Mouse (Mus musculus) forebrain, embryonic 11.5 days (tissue): ENCODE measurements around the gene Fscn3. TPM values are rescaled to one million over a fixed set of nuclear protein-coding genes. Genes with fewer than 3 reads are reported as not detected.

Experiments
- ATAC-seq: fragments of 200-750 bp; cut with Nextera tagmentation; replicated peaks from 2 replicates; pipeline ENCODE4 v1.8.0; 2017; ENCODE audit warnings: moderate TSS enrichment; ENCODE audit not compliant: low FRiP score
- DNase-seq: peaks from one replicate; pipeline ENCODE4 v3.0.0-alpha.2; 2017; ENCODE audit warnings: low spot score
- H3K27ac ChIP-seq: fragments of 300-500 bp; sonication (generic); 2 replicates; pipeline ENCODE4 v1.5.1; 2014; ENCODE audit warnings: low read depth, low read length
- H3K27me3 ChIP-seq: fragments of 300-500 bp; sonication (generic); 2 replicates; pipeline ENCODE4 v1.6.1; 2014; ENCODE audit warnings: mild to moderate bottlenecking, low read length, mixed read lengths; ENCODE audit not compliant: control insufficient read depth, insufficient read depth
- H3K36me3 ChIP-seq: fragments of 300-500 bp; sonication (generic); 2 replicates; pipeline ENCODE4 v1.6.1; 2014; ENCODE audit warnings: mild to moderate bottlenecking, low read length, moderate library complexity, mixed read lengths; ENCODE audit not compliant: control insufficient read depth, insufficient read depth
- H3K4me1 ChIP-seq: fragments of 300-500 bp; sonication (generic); replicated peaks from 2 replicates; pipeline ENCODE4 v1.6.1; 2014; ENCODE audit warnings: low read length, mixed read lengths; ENCODE audit not compliant: control insufficient read depth, insufficient read depth
- H3K4me2 ChIP-seq: fragments of 300-500 bp; sonication (generic); 2 replicates; pipeline ENCODE4 v1.6.1; 2014; ENCODE audit warnings: low read depth, mild to moderate bottlenecking, low read length, moderate library complexity, mixed read lengths; ENCODE audit not compliant: severe bottlenecking
- H3K4me3 ChIP-seq: fragments of 300-500 bp; sonication (generic); 2 replicates; pipeline ENCODE4 v1.5.1; 2014; ENCODE audit warnings: low read depth, low read length
- H3K9ac ChIP-seq: fragments of 300-500 bp; sonication (generic); 2 replicates; pipeline ENCODE4 v1.6.1; 2014; ENCODE audit warnings: low read length
- H3K9me3 ChIP-seq: fragments of 300-500 bp; sonication (generic); 2 replicates; pipeline ENCODE4 v1.6.1; 2016; ENCODE audit warnings: low read length, mixed read lengths; ENCODE audit not compliant: control insufficient read depth
- WGBS: fragments of 180-500 bp; shearing (Covaris S2); extraction: QIAGEN DNeasy Blood & Tissue Kit; methylation state at CpG from one replicate; pipeline ENCODE4 v1.1.7; 2014; 5-methylcytosine and 5-hydroxymethylcytosine counted together
- polyA plus RNA-seq: library from polyadenylated mRNA; unstranded; fragments of >200 nt; fragmentation: Nextera tagmentation; extraction: Ambion mirVana; gene quantifications from 2 replicates; pipeline ENCODE4 v1.2.1, GENCODE M21; 2014

Fscn3 gene
- polyA plus RNA-seq, 1 experiment from 2014 or later, result not detected

DNA sequence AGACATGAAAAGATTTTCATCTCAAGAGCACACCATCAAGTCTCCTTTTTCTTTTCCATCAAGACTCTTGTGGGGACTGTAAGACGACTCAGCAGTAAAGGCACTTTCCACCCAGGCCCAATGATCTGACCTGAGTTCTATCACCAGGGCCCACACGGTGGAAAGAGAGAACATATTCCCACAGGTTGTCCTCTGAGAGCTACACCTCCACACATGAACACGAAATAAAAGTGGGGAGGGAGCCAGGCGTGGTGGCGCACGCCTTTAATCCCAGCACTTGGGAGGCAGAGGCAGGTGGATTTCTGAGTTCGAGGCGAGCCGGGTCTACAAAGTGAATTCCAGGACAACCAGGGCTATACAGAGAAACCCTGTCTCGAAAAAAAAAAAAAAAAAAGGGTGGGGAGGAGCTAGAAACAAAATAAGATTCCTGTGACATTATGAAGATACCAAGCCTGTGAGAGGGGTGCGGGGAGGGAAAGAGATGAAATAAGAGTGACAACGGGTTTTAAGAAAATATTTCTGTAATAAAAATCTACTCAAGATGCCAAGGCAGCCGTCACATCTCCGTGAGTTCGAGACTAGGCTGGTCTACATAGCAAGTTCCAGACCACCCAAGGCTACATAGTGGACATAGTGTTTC, 4.8 kb upstream of the Fscn3 start:
- DNase-seq (no peak), ATAC-seq (peak; percentile 17)
- Histone ChIP-seq H3K4me1 (peaks cover 14% of the 10 kb centered on the region), H3K9ac (no peak overlapping the region; the same call in 1 of the 2 replicates), H3K27ac (no peak overlapping the region), H3K36me3 (peaks cover 7% of the 10 kb centered on the region), H3K27me3 (no peaks in the 10 kb centered on the region), H3K4me3 (peak overlapping the region; percentile 91; the same call in 1 of the 2 replicates), H3K9me3 (no peaks in the 10 kb centered on the region), H3K4me2 (no peak overlapping the region)
- WGBS, result 72% methylated on average over 15 of the region's 15 CpGs

DNA sequence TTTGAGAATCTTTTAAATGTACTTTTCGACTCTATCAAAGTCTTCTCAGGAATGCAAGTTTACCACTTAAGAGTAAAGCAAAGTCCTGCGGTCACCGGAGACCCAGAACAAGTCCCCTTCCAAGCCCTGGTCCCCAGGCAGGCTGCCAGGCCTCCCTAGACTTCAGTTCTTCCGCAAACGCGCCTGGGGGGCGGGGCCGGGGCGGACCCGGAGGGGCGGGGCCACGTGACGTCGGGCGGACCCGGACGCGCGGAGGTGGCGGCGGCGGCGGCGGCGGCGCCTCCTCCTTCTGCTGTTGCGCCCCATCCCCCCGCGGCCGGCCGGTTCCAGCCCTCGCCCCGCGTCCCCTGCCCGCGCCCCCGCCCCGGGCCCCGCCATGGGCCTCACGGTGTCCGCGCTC, 4.3 kb upstream of the Fscn3 start, which contains the start of gene Arf5:
TSS of gene Arf5 (plus strand) at position 248 of the 400 bp plus-strand sequence.
- H3K27ac ChIP-seq, result 0 out of 2 replicates have a peak within 1 kb of the TSS, but pooled peaks have one; percentile 50
- peak within 1 kb of the TSS; percentile 55 for H3K4me2 ChIP-seq
- peak within 1 kb of the TSS; percentile 93 for H3K9ac ChIP-seq
- H3K36me3 ChIP-seq, result peaks cover 5% of the 10 kb centered on the region
- no peaks in the 10 kb centered on the region for H3K9me3 ChIP-seq
- peak within 1 kb of the TSS; percentile 91 for H3K4me3 ChIP-seq
- H3K27me3 ChIP-seq, result no peaks in the 10 kb centered on the region
- WGBS, result 2% methylated on average over 42 of the region's 42 CpGs
- peaks cover 14% of the 10 kb centered on the region for H3K4me1 ChIP-seq
- peak; percentile 86 for ATAC-seq
- peak; percentile 97 for DNase-seq

DNA sequence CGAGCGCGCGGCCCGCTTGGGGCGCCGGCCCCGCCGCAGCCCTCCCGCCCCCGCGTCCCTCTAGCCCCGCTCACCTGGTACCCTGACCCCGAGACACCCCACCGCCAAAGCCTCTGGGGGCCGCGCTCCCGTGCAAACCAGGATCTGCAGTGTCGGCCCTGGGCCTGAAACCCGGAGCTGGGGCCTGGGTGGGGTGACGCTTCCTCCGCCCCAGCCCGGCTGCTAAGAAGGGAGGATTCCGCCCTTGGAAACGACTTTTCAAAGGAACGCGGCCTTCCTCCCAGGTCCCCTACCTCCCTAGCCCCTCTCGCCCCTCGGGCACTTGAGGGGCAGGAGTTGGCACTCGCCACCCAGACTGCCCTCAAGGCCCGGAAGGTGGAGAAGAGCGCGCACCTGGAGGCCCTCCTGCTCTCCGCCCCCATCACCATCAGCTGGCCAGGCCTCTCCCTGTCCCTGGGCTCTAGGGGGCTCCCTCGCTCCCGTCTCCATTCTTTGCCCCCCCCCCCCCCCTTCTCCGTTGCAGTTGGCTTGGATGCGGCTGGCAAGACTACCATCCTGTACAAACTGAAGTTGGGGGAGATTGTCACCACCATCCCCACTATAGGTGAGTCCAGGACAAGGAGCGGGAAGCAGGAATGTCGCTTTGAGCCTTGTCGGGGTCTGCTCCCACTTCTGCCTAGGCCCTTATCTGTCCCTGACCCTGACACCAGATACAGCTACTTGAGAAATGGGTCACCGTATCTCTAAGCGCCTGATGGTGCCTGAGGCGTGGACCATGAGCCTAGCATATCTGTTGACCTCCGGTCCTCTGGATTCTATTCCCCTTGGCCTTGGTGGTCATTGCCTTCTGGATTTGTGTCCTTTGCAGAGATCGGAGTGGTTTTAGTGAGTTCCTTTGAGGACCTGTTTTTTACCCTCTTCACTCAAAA, 3.6 kb upstream of the Fscn3 start:
- no peaks in the 10 kb centered on the region for H3K27me3 ChIP-seq
- H3K27ac ChIP-seq, result 0 out of 2 replicates have a peak overlapping the region, but pooled peaks have one; percentile 50
- peak overlapping the region; percentile 91 for H3K4me3 ChIP-seq
- H3K4me2 ChIP-seq, result peak overlapping the region; percentile 55
- WGBS, result 12% methylated on average over 44 of the region's 46 CpGs
- DNase-seq (peak; percentile 80), ATAC-seq (peak; percentile 57)
- peak overlapping the region; percentile 93 for H3K9ac ChIP-seq
- peaks cover 3% of the 10 kb centered on the region for H3K36me3 ChIP-seq
- no peaks in the 10 kb centered on the region for H3K9me3 ChIP-seq
- peaks cover 14% of the 10 kb centered on the region for H3K4me1 ChIP-seq

DNA sequence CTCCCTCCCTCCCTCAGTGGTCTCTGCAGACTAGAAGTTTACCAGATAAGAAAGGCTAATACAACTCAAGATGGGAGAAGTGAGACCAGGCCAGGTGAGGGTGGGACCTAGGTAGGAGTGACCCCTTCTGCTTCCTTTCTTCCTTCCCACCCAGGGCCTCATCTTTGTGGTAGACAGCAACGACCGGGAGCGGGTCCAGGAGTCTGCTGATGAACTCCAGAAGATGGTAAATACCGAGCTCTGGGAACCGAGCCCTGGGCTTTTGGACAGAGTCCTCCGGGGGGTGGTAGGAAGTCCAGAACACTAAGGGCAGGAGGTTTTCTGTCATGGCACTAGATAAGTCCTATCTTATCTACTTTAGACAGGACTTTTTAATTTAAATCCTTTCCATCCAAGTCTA, 2.6 kb upstream of the Fscn3 start:
- 92% methylated on average over 6 of the region's 6 CpGs for WGBS
- no peak overlapping the region for H3K4me3 ChIP-seq
- H3K4me1 ChIP-seq, result peaks cover 9% of the 10 kb centered on the region
- no peak for ATAC-seq
- H3K36me3 ChIP-seq, result peaks cover 3% of the 10 kb centered on the region
- DNase-seq, result no peak
- no peak overlapping the region for H3K4me2 ChIP-seq
- H3K9ac ChIP-seq, result no peak overlapping the region
- no peaks in the 10 kb centered on the region for H3K9me3 ChIP-seq
- H3K27me3 ChIP-seq, result no peaks in the 10 kb centered on the region
- no peak overlapping the region for H3K27ac ChIP-seq

DNA sequence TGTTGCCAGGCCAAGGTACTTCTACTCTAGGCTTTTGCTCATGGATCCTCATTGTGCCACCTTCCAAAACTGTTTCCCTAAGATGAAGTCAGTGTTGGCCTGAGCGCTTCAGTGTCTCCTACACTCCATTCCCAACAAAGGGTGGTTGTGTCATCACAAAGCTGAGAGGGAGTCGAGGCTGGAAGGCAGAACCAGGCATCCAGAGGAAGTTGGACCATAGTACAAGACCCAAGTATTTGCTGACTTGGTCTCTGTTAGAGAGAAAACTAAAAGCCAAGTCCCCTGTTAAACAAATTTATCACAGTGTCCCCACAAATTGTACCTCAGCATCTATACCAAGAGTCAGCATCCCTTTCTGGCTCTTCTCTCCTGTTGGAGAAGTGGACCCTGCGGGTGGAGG, 701 bp downstream of the Fscn3 start, which contains the start of gene Gcc1:
TSS of gene Gcc1 (minus strand) at position 101 of the 400 bp plus-strand sequence.
- Histone ChIP-seq H3K4me2 (no peak within 1 kb of the TSS), H3K27me3 (no peaks in the 10 kb centered on the region), H3K36me3 (peaks cover 3% of the 10 kb centered on the region), H3K4me3 (no peak within 1 kb of the TSS), H3K9ac (no peak within 1 kb of the TSS), H3K27ac (no peak within 1 kb of the TSS), H3K9me3 (no peaks in the 10 kb centered on the region), H3K4me1 (0 out of 2 replicates have a peak, but pooled peaks cover 3% of the 10 kb centered on the region)
- ATAC-seq (no peak), DNase-seq (no peak)
- 91% methylated on average over 3 of the region's 3 CpGs for WGBS

DNA sequence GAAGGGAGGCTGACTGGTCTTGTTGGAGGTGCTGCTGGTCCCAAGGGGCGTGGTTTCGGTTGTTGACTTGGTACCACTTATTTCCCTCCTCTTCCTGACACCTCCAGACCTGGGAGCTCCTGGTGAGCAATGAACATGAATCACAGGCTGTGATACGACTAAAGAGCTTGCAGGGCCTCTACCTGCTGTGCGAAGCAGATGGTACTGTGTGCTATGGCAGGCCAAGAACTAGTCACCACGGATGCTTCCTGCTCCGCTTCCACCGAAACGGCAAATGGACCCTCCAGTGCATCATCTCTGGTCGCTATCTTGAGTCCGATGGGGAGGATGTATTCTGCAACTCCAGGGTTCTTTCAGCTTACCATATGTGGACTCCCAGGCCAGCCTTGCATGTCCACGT, 2.3 kb downstream of the Fscn3 start:
- ATAC-seq, result no peak
- H3K4me2 ChIP-seq, result no peak overlapping the region
- no peak overlapping the region for H3K4me3 ChIP-seq
- H3K4me1 ChIP-seq, result no peaks in the 10 kb centered on the region
- no peak overlapping the region for H3K27ac ChIP-seq
- no peaks in the 10 kb centered on the region for H3K9me3 ChIP-seq
- DNase-seq, result no peak
- no peaks in the 10 kb centered on the region for H3K27me3 ChIP-seq
- no peak overlapping the region for H3K9ac ChIP-seq
- peaks cover 3% of the 10 kb centered on the region for H3K36me3 ChIP-seq
- WGBS, result 90% methylated on average over 11 of the region's 11 CpGs

DNA sequence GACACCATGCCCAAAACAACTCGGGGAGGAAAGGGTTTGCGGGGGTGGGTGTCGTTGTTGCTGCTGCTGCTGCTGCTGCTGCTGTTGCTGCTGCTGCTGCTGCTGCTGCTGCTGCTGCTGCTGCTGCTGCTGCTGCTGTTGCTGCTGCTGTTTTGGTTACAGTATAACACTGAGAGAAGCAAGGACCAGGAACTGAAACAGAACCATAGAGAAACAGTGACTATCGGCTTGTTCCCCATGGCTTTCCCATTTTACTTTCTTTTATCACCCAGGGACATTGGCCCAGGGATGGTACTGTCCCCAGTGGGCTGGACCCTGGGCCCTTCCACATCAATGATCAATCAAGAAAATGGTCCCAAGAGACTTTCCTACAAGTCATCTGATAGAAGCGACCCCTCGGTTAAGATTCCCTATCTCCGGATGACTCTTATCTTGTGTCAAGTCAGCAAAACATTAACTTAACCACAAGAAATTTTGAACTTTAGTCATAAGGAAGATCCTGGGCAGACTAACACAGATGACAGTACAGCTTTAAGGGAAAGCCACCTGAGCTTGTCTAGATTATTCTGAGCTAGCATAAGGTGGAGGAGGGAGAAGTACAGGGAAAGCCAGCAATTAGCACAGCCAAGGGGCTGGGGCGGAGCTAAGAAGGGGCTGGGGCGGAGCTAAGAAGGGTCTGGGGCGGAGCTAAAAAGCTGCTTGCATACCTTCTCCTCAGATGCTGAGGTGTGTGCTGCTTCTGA, 3.4 kb downstream of the Fscn3 start:
- DNase-seq (no peak), ATAC-seq (no peak)
- no peaks in the 10 kb centered on the region for H3K27me3 ChIP-seq
- H3K4me1 ChIP-seq, result no peaks in the 10 kb centered on the region
- H3K4me3 ChIP-seq, result no peak overlapping the region
- H3K9me3 ChIP-seq, result no peaks in the 10 kb centered on the region
- no peak overlapping the region for H3K4me2 ChIP-seq
- 85% methylated on average over 10 of the region's 10 CpGs for WGBS
- H3K27ac ChIP-seq, result no peak overlapping the region
- peaks cover 3% of the 10 kb centered on the region for H3K36me3 ChIP-seq
- no peak overlapping the region for H3K9ac ChIP-seq

DNA sequence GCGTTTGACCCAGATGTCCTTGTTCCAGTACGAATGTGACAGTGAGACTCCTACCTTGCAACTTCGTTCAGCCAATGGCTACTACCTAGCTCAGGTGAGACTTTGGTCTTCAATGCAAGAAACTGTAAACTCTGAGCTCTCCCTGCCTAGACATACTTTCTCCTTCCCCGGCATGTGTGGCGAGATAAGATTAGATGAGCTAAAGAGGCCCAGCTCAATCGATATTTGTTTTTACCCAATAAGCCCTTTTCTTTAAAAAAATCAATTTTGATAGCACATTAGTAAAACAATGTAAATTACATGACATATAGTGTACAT, 3.9 kb downstream of the Fscn3 start:
- no peak overlapping the region for H3K27ac ChIP-seq
- 78% methylated on average over 6 of the region's 6 CpGs for WGBS
- no peaks in the 10 kb centered on the region for H3K9me3 ChIP-seq
- H3K4me2 ChIP-seq, result no peak overlapping the region
- no peaks in the 10 kb centered on the region for H3K36me3 ChIP-seq
- ATAC-seq, result no peak
- DNase-seq, result no peak
- H3K4me3 ChIP-seq, result no peak overlapping the region
- no peaks in the 10 kb centered on the region for H3K4me1 ChIP-seq
- no peaks in the 10 kb centered on the region for H3K27me3 ChIP-seq
- H3K9ac ChIP-seq, result no peak overlapping the region
